29 mouse cellular contexts compared by ENCODE assay signal in genomic region chr14:46296275-46296674, GRCm38 (mm10).
A peak's percentile ranks its signal among the peaks of the same experiment; 100 is the strongest.
DNase-seq lines count a peak whose midpoint lies in the region; ATAC-seq lines count a peak whose summit lies in the region.
"Had no signal": no experiment of that assay in that cellular context is flagged by ENCODE, and none has a peak within 500 bp of the region (broad histone marks: within the 10 kb centered on the region; RNA-seq: fewer than 3 reads in every experiment).

No protein-coding gene starts in this region.

- H3K4me1 ChIP-seq in heart, embryonic 12.5 days (replicated peaks) = peaks cover 15% of the 10 kb centered on the region
- no peaks in the 10 kb centered on the region for H3K4me1 ChIP-seq in forebrain, embryonic 14.5 days (ENCODE audit: control insufficient read depth, insufficient read depth, low read length)
- H3K4me1 ChIP-seq: embryonic facial prominence, embryonic 10.5 days; limb, embryonic 15.5 days; neural tube, embryonic 13.5 days had no signal

- H3K27ac ChIP-seq in heart, embryonic 12.5 days (ENCODE audit: poor library complexity, severe bottlenecking) = no peak overlapping the region
- no peak overlapping the region for H3K27ac ChIP-seq in forebrain, embryonic 14.5 days (ENCODE audit: low read depth, low read length)
- H3K27ac ChIP-seq: embryonic facial prominence, embryonic 10.5 days; hindbrain, embryonic 14.5 days; kidney, postnatal 0 days; left cerebral cortex, adult 2 months; limb, embryonic 15.5 days; liver, embryonic 14.5 days; macrophage; midbrain, embryonic 10.5 days; neural tube, embryonic 13.5 days had no signal

- peak; percentile 98 for DNase-seq in heart, adult 11 months
- DNase-seq in urinary bladder, postnatal 25 days (ENCODE audit: low spot score) = peak; percentile 10
- DNase-seq in urinary bladder, postnatal 10 days (ENCODE audit: low spot score) = no peak
- peak; percentile 83 to 86 for DNase-seq in heart, adult 9 months (ENCODE audit: low spot score in 2 of 2)
- DNase-seq in skeletal muscle tissue, adult 2 months (ENCODE audit: low read depth, low spot score) = peak; percentile 81
- DNase-seq in forebrain, embryonic 14.5 days (ENCODE audit: low spot score) = no peak
- no peak for DNase-seq in lung, postnatal 10 days
- DNase-seq: cerebellum, adult 11 months; cerebellum, postnatal 10 days; kidney, adult 2 months; lung, embryonic 14.5 days; right cerebral cortex, postnatal 4 days; thymus, adult 18-20 months; thymus, postnatal 36 days had no signal

- no peak for ATAC-seq in heart, embryonic 12.5 days (ENCODE audit: insufficient number of reproducible peaks, low FRiP score)
- ATAC-seq in forebrain, embryonic 14.5 days = no peak
- ATAC-seq: forebrain, embryonic 16.5 days; inflammation-experienced regulatory T-cells, adult 6 months; midbrain, embryonic 16.5 days; Patski had no signal

- no peaks in the 10 kb centered on the region for H3K27me3 ChIP-seq in heart, embryonic 12.5 days (replicated peaks)
- no peaks in the 10 kb centered on the region for H3K27me3 ChIP-seq in forebrain, embryonic 14.5 days (replicated peaks; ENCODE audit: control insufficient read depth, insufficient read depth, low read length)
- H3K27me3 ChIP-seq: limb, embryonic 15.5 days; neural tube, embryonic 13.5 days; Patski had no signal

- no peak overlapping the region for H3K9ac ChIP-seq in heart, embryonic 12.5 days
- H3K9ac ChIP-seq in forebrain, embryonic 14.5 days (ENCODE audit: low read length) = no peak overlapping the region
- H3K9ac ChIP-seq: hindbrain, embryonic 14.5 days; limb, embryonic 15.5 days; liver, embryonic 14.5 days; lung, embryonic 14.5 days; neural tube, embryonic 13.5 days had no signal

- no peak overlapping the region for H3K4me2 ChIP-seq in heart, embryonic 12.5 days
- no peak overlapping the region for H3K4me2 ChIP-seq in forebrain, embryonic 14.5 days (ENCODE audit: low read length)
- H3K4me2 ChIP-seq: hindbrain, embryonic 14.5 days; limb, embryonic 15.5 days; lung, embryonic 14.5 days; neural tube, embryonic 13.5 days had no signal

- H3K4me3 ChIP-seq in heart, embryonic 12.5 days = no peak overlapping the region
- no peak overlapping the region for H3K4me3 ChIP-seq in forebrain, embryonic 14.5 days (ENCODE audit: low read depth, low read length)
- H3K4me3 ChIP-seq: embryonic facial prominence, embryonic 10.5 days; left cerebral cortex, adult 2 months; limb, embryonic 15.5 days; midbrain, embryonic 10.5 days; myocyte; neural tube, embryonic 13.5 days had no signal

- H3K9me3 ChIP-seq in heart, embryonic 12.5 days (replicated peaks) = no peaks in the 10 kb centered on the region
- H3K9me3 ChIP-seq in forebrain, embryonic 14.5 days (replicated peaks; ENCODE audit: control insufficient read depth, low read length) = no peaks in the 10 kb centered on the region
- H3K9me3 ChIP-seq: limb, embryonic 15.5 days; midbrain, embryonic 10.5 days; neural tube, embryonic 13.5 days had no signal

- no peaks in the 10 kb centered on the region for H3K36me3 ChIP-seq in heart, embryonic 12.5 days
- H3K36me3 ChIP-seq in forebrain, embryonic 14.5 days (ENCODE audit: control insufficient read depth, insufficient read depth, low read length) = no peaks in the 10 kb centered on the region
- H3K36me3 ChIP-seq: embryonic facial prominence, embryonic 10.5 days; limb, embryonic 15.5 days; midbrain, embryonic 10.5 days; neural tube, embryonic 13.5 days had no signal

Comparison
In these comparisons a context has a peak if more than half of its experiments do, and no peak if none do; other contexts are left out.
1. DNase-seq: peak in heart, adult 11 months (single experiment), urinary bladder, postnatal 25 days (single experiment), heart, adult 9 months (2 of 2) and skeletal muscle tissue, adult 2 months (single experiment); none in urinary bladder, postnatal 10 days (single experiment), forebrain, embryonic 14.5 days (single experiment) and lung, postnatal 10 days (single experiment).